Mouse (Mus musculus) bone marrow, adult 2 months (tissue): ENCODE measurements around the gene 2310022B05Rik.

Experiments
- CTCF ChIP-seq: fragments of 200-500 bp; IDR thresholded peaks from 2 replicates; pipeline ENCODE4 v1.5.1; 2011; ENCODE audit warnings: low read length, control low read depth; ENCODE audit not compliant: control insufficient read depth, insufficient read depth
- POLR2A ChIP-seq: fragments of 200-500 bp; IDR thresholded peaks from 2 replicates; pipeline ENCODE4 v1.6.1; 2011; ENCODE audit warnings: low read depth, mild to moderate bottlenecking, control low read depth, low read length, borderline replicate concordance; ENCODE audit not compliant: control insufficient read depth

DNA sequence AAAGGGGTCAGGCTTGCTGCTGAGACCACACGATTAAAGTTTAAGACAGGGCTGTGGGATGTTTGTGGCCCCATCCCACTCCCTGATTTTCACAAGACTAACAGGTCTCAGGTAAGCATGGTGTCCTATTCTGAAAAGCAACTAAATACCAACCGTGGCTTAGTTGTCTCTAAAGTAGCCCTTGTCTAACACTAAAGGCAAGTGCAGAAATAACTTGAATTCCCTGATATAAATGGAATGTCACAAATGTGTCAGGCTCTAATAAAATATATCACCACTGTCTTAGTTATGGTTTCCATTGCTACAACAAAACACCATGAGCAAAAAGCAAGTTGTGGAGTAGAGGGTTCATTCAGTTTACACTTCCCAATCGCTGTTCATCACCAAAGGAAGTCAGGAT is 1.2 kb upstream of the 2310022B05Rik start:
- TF ChIP-seq POLR2A (no peak), CTCF (no peak)
